Mouse (Mus musculus) thymus, adult 2 months (tissue): ENCODE results near the gene Gm49384.

ENCODE experiments used
- CTCF ChIP-seq: fragments of 200-500 bp; IDR thresholded peaks from 2 replicates; pipeline ENCODE4 v1.5.1; 2012; ENCODE audit warnings: mild to moderate bottlenecking, control low read depth, low read length, moderate library complexity, borderline replicate concordance; ENCODE audit not compliant: control insufficient read depth, poor library complexity, insufficient read depth; ENCODE audit errors: extremely low read depth
- POLR2A ChIP-seq: fragments of 200-500 bp; IDR thresholded peaks from 2 replicates; pipeline ENCODE4 v1.6.1; 2012; ENCODE audit warnings: mild to moderate bottlenecking, low read length, control low read depth, moderate library complexity; ENCODE audit not compliant: control insufficient read depth, poor library complexity, insufficient read depth; ENCODE audit errors: extremely low read depth

- no peak; the same call in 1 of the 2 replicates for TF ChIP-seq POLR2A
- no peak for TF ChIP-seq CTCF
These were observed 37.8 kb upstream of the Gm49384 start for GRCm38 (mm10) chr12:69241771-69242431.
